Mouse (Mus musculus) lung, embryonic 16.5 days (tissue): ENCODE measurements at regions not wholly inside any gene's neighbourhood (a gene's known extent, or its start where the extent isn't known, plus 50 kb on each side); places are given as distances from the start of the nearest gene placed in this dataset.

Experiments used
- ATAC-seq: fragments of 200-750 bp; cut with Nextera tagmentation; 2 replicates; pipeline ENCODE4 v1.8.0; 2017; ENCODE audit warnings: low read depth, mild to moderate bottlenecking, moderate library complexity
- H3K27ac ChIP-seq: fragments of 300-500 bp; sonication (generic); 2 replicates; pipeline ENCODE4 v1.5.1; 2014; ENCODE audit warnings: mild to moderate bottlenecking, control low read depth, low read length
- H3K27me3 ChIP-seq: fragments of 300-500 bp; sonication (generic); 2 replicates; pipeline ENCODE4 v1.6.1; 2014; ENCODE audit warnings: low read depth, low read length, mixed read lengths; ENCODE audit not compliant: control insufficient read depth, insufficient read depth
- H3K36me3 ChIP-seq: fragments of 300-500 bp; sonication (generic); 2 replicates; pipeline ENCODE4 v1.6.1; 2014; ENCODE audit warnings: low read length; ENCODE audit not compliant: control insufficient read depth, insufficient read depth
- H3K4me1 ChIP-seq: fragments of 300-500 bp; sonication (generic); replicated peaks from 2 replicates; pipeline ENCODE4 v1.6.1; 2014; ENCODE audit warnings: low read length, mixed read lengths; ENCODE audit not compliant: control insufficient read depth, insufficient read depth
- H3K4me2 ChIP-seq: fragments of 300-500 bp; sonication (generic); 2 replicates; pipeline ENCODE4 v1.6.1; 2014; ENCODE audit warnings: low read depth, low read length, control low read depth
- H3K4me3 ChIP-seq: fragments of 300-500 bp; sonication (generic); 2 replicates; pipeline ENCODE4 v1.5.1; 2014; ENCODE audit warnings: mild to moderate bottlenecking, low read length, control low read depth
- H3K9ac ChIP-seq: fragments of 300-500 bp; sonication (generic); 2 replicates; pipeline ENCODE4 v1.6.1; 2014; ENCODE audit warnings: low read length, control low read depth
- H3K9me3 ChIP-seq: fragments of 300-500 bp; sonication (generic); 2 replicates; pipeline ENCODE4 v1.6.1; 2016; ENCODE audit warnings: low read length; ENCODE audit not compliant: control insufficient read depth
- WGBS: fragments of 180-500 bp; shearing (Covaris S2); extraction: QIAGEN DNeasy Blood & Tissue Kit; methylation state at CpG from one replicate; pipeline ENCODE4 v1.1.7; 2014; 5-methylcytosine and 5-hydroxymethylcytosine counted together

GRCm38 (mm10) chr15:54092386-54092785, 207.7 kb downstream of the Gm7489 start:
- Histone ChIP-seq H3K36me3 (no peaks in the 10 kb centered on the region), H3K9me3 (no peaks in the 10 kb centered on the region), H3K4me3 (no peak overlapping the region), H3K27me3 (no peaks in the 10 kb centered on the region), H3K9ac (no peak overlapping the region), H3K4me2 (no peak overlapping the region), H3K4me1 (no peaks in the 10 kb centered on the region), H3K27ac (no peak overlapping the region)
- 80% methylated on average over 3 of the region's 3 CpGs for WGBS
- no peak for ATAC-seq

- no peak overlapping the region for H3K4me3 ChIP-seq
- no peak overlapping the region for H3K9ac ChIP-seq
- ATAC-seq: no peak
- no peaks in the 10 kb centered on the region for H3K9me3 ChIP-seq
- no peak overlapping the region for H3K4me2 ChIP-seq
- WGBS: 71% methylated on average over 2 of the region's 2 CpGs
- H3K27ac ChIP-seq: no peak overlapping the region
- H3K4me1 ChIP-seq: no peaks in the 10 kb centered on the region
- no peaks in the 10 kb centered on the region for H3K36me3 ChIP-seq
- no peaks in the 10 kb centered on the region for H3K27me3 ChIP-seq
Measured at GRCm38 (mm10) chr15:54097498-54097897, 212.8 kb downstream of the Gm7489 start.

- H3K36me3 ChIP-seq: no peaks in the 10 kb centered on the region
- no peak overlapping the region for H3K4me3 ChIP-seq
- WGBS: 74% methylated on average over 2 of the region's 2 CpGs
- H3K4me2 ChIP-seq: no peak overlapping the region
- no peak overlapping the region for H3K9ac ChIP-seq
- H3K9me3 ChIP-seq: no peaks in the 10 kb centered on the region
- H3K4me1 ChIP-seq: no peaks in the 10 kb centered on the region
- ATAC-seq: no peak
- no peaks in the 10 kb centered on the region for H3K27me3 ChIP-seq
- no peak overlapping the region for H3K27ac ChIP-seq
Measured at GRCm38 (mm10) chr15:54112406-54112805, 227.7 kb downstream of the Gm7489 start.

- no peak overlapping the region for H3K9ac ChIP-seq
- no peaks in the 10 kb centered on the region for H3K9me3 ChIP-seq
- H3K4me2 ChIP-seq: no peak overlapping the region
- H3K36me3 ChIP-seq: no peaks in the 10 kb centered on the region
- H3K4me3 ChIP-seq: no peak overlapping the region
- no peaks in the 10 kb centered on the region for H3K4me1 ChIP-seq
- no peak overlapping the region for H3K27ac ChIP-seq
- ATAC-seq: peak; percentile 94
- no peaks in the 10 kb centered on the region for H3K27me3 ChIP-seq
- WGBS: 51% methylated on average over 5 of the region's 5 CpGs
Measured at GRCm38 (mm10) chr15:54114096-54114512, 229.4 kb downstream of the Gm7489 start.

- no peak for ATAC-seq
- Histone ChIP-seq H3K36me3 (no peaks in the 10 kb centered on the region), H3K4me3 (no peak overlapping the region), H3K27ac (no peak overlapping the region), H3K9me3 (no peaks in the 10 kb centered on the region), H3K4me1 (no peaks in the 10 kb centered on the region), H3K27me3 (no peaks in the 10 kb centered on the region), H3K9ac (no peak overlapping the region), H3K4me2 (no peak overlapping the region)
- 87% methylated on average over 5 of the region's 5 CpGs for WGBS
Measured at GRCm38 (mm10) chr15:54117967-54118538, 233.3 kb downstream of the Gm7489 start.

- WGBS: 76% methylated on average over 3 of the region's 3 CpGs
- Histone ChIP-seq H3K27ac (no peak overlapping the region), H3K9ac (no peak overlapping the region), H3K27me3 (no peaks in the 10 kb centered on the region), H3K4me1 (no peaks in the 10 kb centered on the region), H3K36me3 (no peaks in the 10 kb centered on the region), H3K4me2 (no peak overlapping the region), H3K9me3 (no peaks in the 10 kb centered on the region), H3K4me3 (no peak overlapping the region)
- no peak for ATAC-seq
Measured at GRCm38 (mm10) chr15:54120456-54120855, 235.8 kb downstream of the Gm7489 start.

- WGBS: 27% methylated on average over 1 of the region's 1 CpGs
- Histone ChIP-seq H3K4me3 (no peak overlapping the region), H3K27ac (no peak overlapping the region), H3K36me3 (no peaks in the 10 kb centered on the region), H3K4me1 (no peaks in the 10 kb centered on the region), H3K4me2 (no peak overlapping the region), H3K9ac (no peak overlapping the region), H3K9me3 (no peaks in the 10 kb centered on the region), H3K27me3 (no peaks in the 10 kb centered on the region)
- no peak for ATAC-seq
Measured at GRCm38 (mm10) chr15:54164350-54164749, 279.6 kb downstream of the Gm7489 start.

GRCm38 (mm10) chr15:54167842-54168361, 283.2 kb downstream of the Gm7489 start:
- H3K9me3 ChIP-seq: no peaks in the 10 kb centered on the region
- no peaks in the 10 kb centered on the region for H3K36me3 ChIP-seq
- 91% methylated on average over 3 of the region's 3 CpGs for WGBS
- H3K4me1 ChIP-seq: no peaks in the 10 kb centered on the region
- no peak overlapping the region for H3K27ac ChIP-seq
- H3K27me3 ChIP-seq: no peaks in the 10 kb centered on the region
- H3K4me2 ChIP-seq: no peak overlapping the region
- H3K9ac ChIP-seq: no peak overlapping the region
- H3K4me3 ChIP-seq: no peak overlapping the region
- no peak for ATAC-seq

GRCm38 (mm10) chr15:54177221-54177620, 292.5 kb downstream of the Gm7489 start:
- no peaks in the 10 kb centered on the region for H3K36me3 ChIP-seq
- no peaks in the 10 kb centered on the region for H3K27me3 ChIP-seq
- H3K4me2 ChIP-seq: no peak overlapping the region
- WGBS: 60% methylated on average over 2 of the region's 2 CpGs
- ATAC-seq: no peak
- no peaks in the 10 kb centered on the region for H3K9me3 ChIP-seq
- H3K4me3 ChIP-seq: no peak overlapping the region
- no peak overlapping the region for H3K9ac ChIP-seq
- no peaks in the 10 kb centered on the region for H3K4me1 ChIP-seq
- no peak overlapping the region for H3K27ac ChIP-seq

GRCm38 (mm10) chr15:54177791-54178190, 293.1 kb downstream of the Gm7489 start:
- 87% methylated on average over 3 of the region's 3 CpGs for WGBS
- Histone ChIP-seq H3K27me3 (no peaks in the 10 kb centered on the region), H3K27ac (no peak overlapping the region), H3K4me2 (no peak overlapping the region), H3K9me3 (no peaks in the 10 kb centered on the region), H3K9ac (no peak overlapping the region), H3K36me3 (no peaks in the 10 kb centered on the region), H3K4me3 (no peak overlapping the region), H3K4me1 (no peaks in the 10 kb centered on the region)
- no peak for ATAC-seq
